Mouse (Mus musculus): ENCODE results near the gene Srl. TPM values are rescaled to one million over a fixed set of nuclear protein-coding genes. Genes with fewer than 3 reads are reported as not detected.

The Srl gene
- total and polyA plus RNA-seq, 2 experiments from 2014 or later, result 419 to 910 TPM

GRCm38 (mm10) chr16:4559715-4560144 lies 18.1 kb upstream of the Srl start, which contains the start of gene Tfap4:
Tfap4 (minus strand) TSS chr16:4559854.
- ATAC-seq (ENCODE audit: insufficient read depth, low read depth) (peak; percentile 27; the same call in 1 of the 2 replicates), DNase-seq (ENCODE audit: low spot score) (peak; percentile 90)
- under 1% methylated on average over 15 of the region's 17 CpGs for WGBS
- H3K9ac ChIP-seq (replicated peaks; ENCODE audit: low read depth, low read length), result peak within 1 kb of the TSS; percentile 72
- no peaks in the 10 kb centered on the region for H3K9me3 ChIP-seq (replicated peaks; ENCODE audit: control insufficient read depth, low read length)
- H3K4me2 ChIP-seq (ENCODE audit: low read depth, low read length), result peak within 1 kb of the TSS; percentile 100
- TF ChIP-seq EP300 (IDR thresholded peaks at IDR 0.05; ENCODE audit: low read depth) (0 out of 2 replicates have a peak, but pooled peaks have one; percentile 44), CTCF (IDR thresholded peaks at IDR 0.05; ENCODE audit: low read depth) (peak; percentile 22)
- peak within 1 kb of the TSS; percentile 78 for H3K27ac ChIP-seq (ENCODE audit: low read depth)
- H3K4me3 ChIP-seq (ENCODE audit: low read depth, low read length), result peak within 1 kb of the TSS; percentile 85
- H3K36me3 ChIP-seq (replicated peaks; ENCODE audit: control insufficient read depth, insufficient read depth, low read length), result no peaks in the 10 kb centered on the region
- no peaks in the 10 kb centered on the region for H3K27me3 ChIP-seq (ENCODE audit: control insufficient read depth, insufficient read depth, low read length)
- H3K4me1 ChIP-seq (ENCODE audit: control insufficient read depth, insufficient read depth), result peaks cover 3% of the 10 kb centered on the region; the same call in 1 of the 2 replicates

DNA sequence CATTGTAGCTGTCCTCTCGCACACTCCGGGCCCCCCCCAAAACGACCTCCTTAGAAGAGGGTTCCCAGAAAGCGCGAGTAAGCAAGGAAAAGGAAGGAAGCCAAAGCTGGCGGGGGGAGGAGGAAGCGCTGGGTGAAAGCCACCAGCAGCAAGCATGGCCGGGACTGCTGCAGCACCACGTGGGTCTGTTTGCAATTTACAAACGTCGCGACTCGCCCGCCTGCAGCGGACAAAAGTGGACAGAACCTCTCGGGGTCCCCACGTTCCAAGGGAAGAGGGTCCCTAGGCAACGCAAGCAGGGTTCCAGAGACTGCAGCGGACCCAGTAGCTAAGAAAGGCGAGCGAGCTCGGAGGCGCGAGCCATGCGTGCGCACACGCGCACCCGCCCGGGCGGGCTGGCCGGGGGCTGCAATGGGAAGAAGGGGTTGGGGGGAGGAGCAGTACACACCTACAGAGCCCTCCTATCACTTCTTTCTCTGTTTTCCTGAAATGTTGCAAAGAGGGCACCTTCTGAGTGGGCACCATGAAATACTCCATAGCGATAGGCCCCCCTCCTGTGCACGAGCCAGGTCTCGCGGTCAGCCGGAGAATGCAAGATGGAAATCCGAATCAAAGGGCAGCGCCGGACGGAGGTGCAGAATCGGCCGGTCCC lies 17.5 kb upstream of the Srl start:
- TF ChIP-seq CTCF (IDR thresholded peaks at IDR 0.05; ENCODE audit: low read depth) (no peak), EP300 (IDR thresholded peaks at IDR 0.05; ENCODE audit: low read depth) (no peak)
- peak overlapping the region; percentile 85 for H3K4me3 ChIP-seq (ENCODE audit: low read depth, low read length)
- no peaks in the 10 kb centered on the region for H3K9me3 ChIP-seq (replicated peaks; ENCODE audit: control insufficient read depth, low read length)
- ATAC-seq (ENCODE audit: insufficient read depth, low read depth), result peak; percentile 40
- no peaks in the 10 kb centered on the region for H3K27me3 ChIP-seq (ENCODE audit: control insufficient read depth, insufficient read depth, low read length)
- H3K4me1 ChIP-seq (ENCODE audit: control insufficient read depth, insufficient read depth), result peaks cover 3% of the 10 kb centered on the region; the same call in 1 of the 2 replicates
- no peaks in the 10 kb centered on the region for H3K36me3 ChIP-seq (replicated peaks; ENCODE audit: control insufficient read depth, insufficient read depth, low read length)
- peak overlapping the region; percentile 78 for H3K27ac ChIP-seq (ENCODE audit: low read depth)
- WGBS, result under 1% methylated on average over 42 of the region's 43 CpGs
- H3K9ac ChIP-seq (replicated peaks; ENCODE audit: low read depth, low read length), result peak overlapping the region; percentile 72
- DNase-seq (ENCODE audit: low spot score), result peak; percentile 53
- H3K4me2 ChIP-seq (ENCODE audit: low read depth, low read length), result peak overlapping the region; percentile 100

GRCm38 (mm10) chr16:4558384-4558979 lies 16.9 kb upstream of the Srl start:
- peak overlapping the region; percentile 85 for H3K4me3 ChIP-seq (ENCODE audit: low read depth, low read length)
- no peaks in the 10 kb centered on the region for H3K9me3 ChIP-seq (replicated peaks; ENCODE audit: control insufficient read depth, low read length)
- WGBS, result under 1% methylated on average over 37 of the region's 38 CpGs
- H3K27me3 ChIP-seq (ENCODE audit: control insufficient read depth, insufficient read depth, low read length), result no peaks in the 10 kb centered on the region
- ATAC-seq (ENCODE audit: insufficient read depth, low read depth) (peak; percentile 89), DNase-seq (ENCODE audit: low spot score) (peak; percentile 91)
- peak overlapping the region; percentile 72 for H3K9ac ChIP-seq (replicated peaks; ENCODE audit: low read depth, low read length)
- H3K27ac ChIP-seq (ENCODE audit: low read depth), result peak overlapping the region; percentile 78
- H3K36me3 ChIP-seq (replicated peaks; ENCODE audit: control insufficient read depth, insufficient read depth, low read length), result no peaks in the 10 kb centered on the region
- H3K4me2 ChIP-seq (ENCODE audit: low read depth, low read length), result peak overlapping the region; percentile 100
- peaks cover 3% of the 10 kb centered on the region; the same call in 1 of the 2 replicates for H3K4me1 ChIP-seq (ENCODE audit: control insufficient read depth, insufficient read depth)
- TF ChIP-seq CTCF (IDR thresholded peaks at IDR 0.05; ENCODE audit: low read depth) (no peak), EP300 (IDR thresholded peaks at IDR 0.05; ENCODE audit: low read depth) (no peak)

GRCm38 (mm10) chr16:4557949-4558348 lies 16.3 kb upstream of the Srl start:
- DNase-seq (ENCODE audit: low spot score), result peak; percentile 47
- ATAC-seq (ENCODE audit: insufficient read depth, low read depth), result peak; percentile 40
- H3K4me3 ChIP-seq (ENCODE audit: low read depth, low read length), result peak overlapping the region; percentile 85
- under 1% methylated on average over 19 of the region's 19 CpGs for WGBS
- TF ChIP-seq CTCF (IDR thresholded peaks at IDR 0.05; ENCODE audit: low read depth) (no peak), EP300 (IDR thresholded peaks at IDR 0.05; ENCODE audit: low read depth) (no peak)
- peak overlapping the region; percentile 72 for H3K9ac ChIP-seq (replicated peaks; ENCODE audit: low read depth, low read length)
- peaks cover 4% of the 10 kb centered on the region; the same call in 1 of the 2 replicates for H3K4me1 ChIP-seq (ENCODE audit: control insufficient read depth, insufficient read depth)
- no peaks in the 10 kb centered on the region for H3K27me3 ChIP-seq (ENCODE audit: control insufficient read depth, insufficient read depth, low read length)
- H3K9me3 ChIP-seq (replicated peaks; ENCODE audit: control insufficient read depth, low read length), result no peaks in the 10 kb centered on the region
- peak overlapping the region; percentile 78 for H3K27ac ChIP-seq (ENCODE audit: low read depth)
- peak overlapping the region; percentile 100 for H3K4me2 ChIP-seq (ENCODE audit: low read depth, low read length)
- no peaks in the 10 kb centered on the region for H3K36me3 ChIP-seq (replicated peaks; ENCODE audit: control insufficient read depth, insufficient read depth, low read length)

DNA sequence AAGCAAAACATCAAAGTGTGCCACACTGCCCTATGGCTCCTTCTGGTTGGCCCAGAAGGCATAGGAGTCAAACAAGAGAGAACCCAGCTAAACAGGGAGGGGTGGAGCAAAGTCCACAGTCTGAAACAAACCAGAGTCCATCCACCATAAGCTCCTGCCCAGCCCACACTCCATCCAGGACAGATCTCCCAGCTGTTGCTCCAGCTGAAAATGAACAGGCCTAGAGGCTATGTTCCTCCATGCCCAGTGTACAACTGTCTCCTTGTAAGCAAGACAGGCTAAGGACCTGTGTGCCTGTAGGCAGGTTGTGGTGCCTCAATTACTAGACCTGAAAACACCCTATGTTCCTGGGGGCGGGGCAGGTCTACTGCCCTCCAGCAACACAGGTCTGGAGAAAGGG lies 15.5 kb upstream of the Srl start:
- no peaks in the 10 kb centered on the region for H3K27me3 ChIP-seq (ENCODE audit: control insufficient read depth, insufficient read depth, low read length)
- H3K4me1 ChIP-seq (ENCODE audit: control insufficient read depth, insufficient read depth), result peaks cover 9% of the 10 kb centered on the region; the same call in 1 of the 2 replicates
- ATAC-seq (ENCODE audit: insufficient read depth, low read depth) (no peak), DNase-seq (ENCODE audit: low spot score) (no peak)
- H3K4me2 ChIP-seq (ENCODE audit: low read depth, low read length), result no peak overlapping the region
- H3K4me3 ChIP-seq (ENCODE audit: low read depth, low read length), result no peak overlapping the region
- TF ChIP-seq EP300 (IDR thresholded peaks at IDR 0.05; ENCODE audit: low read depth) (no peak), CTCF (IDR thresholded peaks at IDR 0.05; ENCODE audit: low read depth) (no peak)
- WGBS, result 80% methylated on average over 1 of the region's 1 CpGs
- no peaks in the 10 kb centered on the region for H3K36me3 ChIP-seq (replicated peaks; ENCODE audit: control insufficient read depth, insufficient read depth, low read length)
- H3K27ac ChIP-seq (ENCODE audit: low read depth), result no peak overlapping the region
- H3K9ac ChIP-seq (replicated peaks; ENCODE audit: low read depth, low read length), result no peak overlapping the region
- no peaks in the 10 kb centered on the region for H3K9me3 ChIP-seq (replicated peaks; ENCODE audit: control insufficient read depth, low read length)

All from heart, postnatal 0 days (tissue).